11 mouse cellular contexts compared by ENCODE assay signal in the genomic region with DNA sequence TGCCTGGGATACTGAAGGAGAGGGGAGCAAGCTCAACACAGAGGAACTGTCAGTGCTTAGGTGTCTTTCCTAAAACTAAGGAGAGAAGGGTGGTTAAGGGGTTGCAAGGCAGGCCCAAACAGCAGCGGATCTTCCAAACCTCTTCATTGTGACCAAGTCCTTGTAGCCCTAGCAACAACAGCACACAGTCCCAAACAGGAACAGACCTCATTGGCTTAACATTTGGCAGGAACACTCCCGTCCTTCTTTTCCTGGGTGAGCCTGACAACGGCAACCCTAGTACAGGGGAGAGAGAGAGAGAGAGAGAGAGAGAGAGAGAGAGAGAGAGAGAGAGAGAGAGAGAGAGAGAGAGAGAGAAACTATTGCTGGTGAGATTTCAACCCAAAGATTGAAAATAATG.
"Had no signal": no experiment of that assay in that cellular context is flagged by ENCODE, and none has a peak within 500 bp of the region (broad histone marks: within the 10 kb centered on the region; RNA-seq: fewer than 3 reads in every experiment).

No protein-coding gene starts in this region.

- ATAC-seq: lung, postnatal 0 days; midbrain, embryonic 15.5 days had no signal

- H3K4me1 ChIP-seq: limb, embryonic 10.5 days had no signal

- H3K27ac ChIP-seq: liver, embryonic 15.5 days; midbrain, embryonic 10.5 days; midbrain, embryonic 15.5 days had no signal

- H3K4me3 ChIP-seq: limb, embryonic 10.5 days; liver, embryonic 15.5 days; midbrain, embryonic 10.5 days; midbrain, embryonic 15.5 days had no signal

- H3K27me3 ChIP-seq: midbrain, embryonic 15.5 days had no signal

- H3K4me2 ChIP-seq: liver, embryonic 11.5 days; liver, embryonic 15.5 days; midbrain, embryonic 15.5 days had no signal

- H3K9ac ChIP-seq: liver, embryonic 15.5 days; midbrain, embryonic 15.5 days had no signal

- H3K36me3 ChIP-seq: limb, embryonic 10.5 days; liver, embryonic 15.5 days; midbrain, embryonic 10.5 days; midbrain, embryonic 15.5 days had no signal

- DNase-seq: kidney, postnatal 25 days; lung, adult 2 months; lung, postnatal 4 days; right cerebral cortex, postnatal 14 days; thymus, postnatal 36 days had no signal

- H3K9me3 ChIP-seq: limb, embryonic 10.5 days; liver, embryonic 15.5 days; midbrain, embryonic 10.5 days; midbrain, embryonic 15.5 days had no signal
